Mouse (Mus musculus) liver, embryonic 13.5 days (tissue): ENCODE measurements around the gene Foxd2. TPM values are rescaled to one million over a fixed set of nuclear protein-coding genes. Genes with fewer than 3 reads are reported as not detected.

ENCODE experiments used
- ATAC-seq: fragments of 200-750 bp; cut with Nextera tagmentation; 2 replicates; pipeline ENCODE4 v1.8.0; 2017; ENCODE audit warnings: low read depth, mild to moderate bottlenecking, moderate number of reproducible peaks, moderate library complexity
- DNase-seq: peaks from one replicate; pipeline ENCODE4 v3.0.0; 2022
- H3K27ac ChIP-seq: fragments of 300-500 bp; sonication (generic); 2 replicates; pipeline ENCODE4 v1.5.1; 2015; ENCODE audit warnings: moderate library complexity, mild to moderate bottlenecking, inconsistent platforms
- H3K27me3 ChIP-seq: fragments of 300-500 bp; sonication (generic); 2 replicates; pipeline ENCODE4 v1.6.1; 2015; ENCODE audit warnings: mild to moderate bottlenecking, inconsistent platforms
- H3K36me3 ChIP-seq: fragments of 300-500 bp; sonication (generic); 2 replicates; pipeline ENCODE4 v1.6.1; 2015; ENCODE audit warnings: mild to moderate bottlenecking, inconsistent platforms
- H3K4me1 ChIP-seq: fragments of 300-500 bp; sonication (generic); replicated peaks from 2 replicates; pipeline ENCODE4 v1.6.1; 2015; ENCODE audit warnings: inconsistent platforms
- H3K4me2 ChIP-seq: fragments of 300-500 bp; sonication (generic); 2 replicates; pipeline ENCODE4 v1.6.1; 2015; ENCODE audit warnings: inconsistent platforms, mild to moderate bottlenecking, moderate library complexity
- H3K4me3 ChIP-seq: fragments of 300-500 bp; sonication (generic); replicated peaks from 2 replicates; pipeline ENCODE4 v1.5.1; 2015; ENCODE audit warnings: mild to moderate bottlenecking, inconsistent platforms
- H3K9ac ChIP-seq: fragments of 300-500 bp; sonication (generic); 2 replicates; pipeline ENCODE4 v1.6.1; 2015; ENCODE audit warnings: mild to moderate bottlenecking, inconsistent platforms
- H3K9me3 ChIP-seq: fragments of 300-500 bp; sonication (generic); replicated peaks from 2 replicates; pipeline ENCODE4 v1.6.1; 2016; ENCODE audit warnings: inconsistent platforms
- WGBS: fragments of 180-500 bp; shearing (Covaris S2); methylation state at CpG from one replicate; pipeline ENCODE4 v1.1.7; 2015; ENCODE audit not compliant: insufficient replicate concordance; 5-methylcytosine and 5-hydroxymethylcytosine counted together
- polyA plus RNA-seq: library from polyadenylated mRNA; unstranded; fragments of >200 nt; fragmentation: Nextera tagmentation; extraction: Ambion mirVana; gene quantifications from 2 replicates; pipeline ENCODE4 v1.2.1, GENCODE M21; 2015

Gene Foxd2
- polyA plus RNA-seq, 1 experiment from 2014 or later = not detected

GRCm38 (mm10) chr4:114938248-114938647 lies 29.6 kb upstream of the Foxd2 start:
- no peak overlapping the region for H3K4me3 ChIP-seq
- no peak overlapping the region for H3K4me2 ChIP-seq
- no peak overlapping the region for H3K9ac ChIP-seq
- H3K4me1 ChIP-seq = no peaks in the 10 kb centered on the region
- peaks cover 22% of the 10 kb centered on the region; the same call in 1 of the 2 replicates for H3K27me3 ChIP-seq
- H3K27ac ChIP-seq = no peak overlapping the region
- no peaks in the 10 kb centered on the region for H3K9me3 ChIP-seq
- ATAC-seq (no peak), DNase-seq (no peak)
- 57% methylated on average over 3 of the region's 3 CpGs for WGBS
- H3K36me3 ChIP-seq = no peaks in the 10 kb centered on the region

DNA sequence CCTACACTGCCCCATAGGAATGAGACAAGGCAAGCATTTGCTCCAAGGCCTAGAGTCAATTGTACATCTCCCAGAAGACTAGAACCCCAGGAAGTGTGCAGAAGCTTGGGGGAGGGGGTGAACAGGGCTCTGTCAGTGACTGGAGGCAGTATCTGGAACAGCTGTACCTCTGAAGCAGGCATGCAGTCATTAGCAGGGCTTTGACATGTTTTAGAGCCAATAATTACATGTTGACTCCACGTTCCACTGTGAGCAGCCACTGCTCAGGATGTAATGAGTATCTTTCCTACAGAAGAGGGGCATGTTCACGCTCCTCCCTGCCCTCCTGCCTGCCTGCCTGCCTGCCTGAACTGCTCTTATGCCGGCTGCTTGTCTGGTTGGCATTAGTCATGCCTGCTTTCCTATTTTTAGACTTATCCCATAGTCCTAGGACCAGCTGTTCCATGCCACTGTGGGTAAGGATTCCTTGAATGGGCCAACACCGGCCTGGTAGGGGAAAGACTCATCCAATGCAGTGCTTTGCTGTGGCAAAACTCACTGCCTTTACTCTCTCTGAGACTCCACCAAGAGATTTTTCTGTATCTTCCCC lies 28.9 kb upstream of the Foxd2 start:
- no peak for ATAC-seq
- H3K9ac ChIP-seq = no peak overlapping the region
- peaks cover 22% of the 10 kb centered on the region; the same call in 1 of the 2 replicates for H3K27me3 ChIP-seq

DNA sequence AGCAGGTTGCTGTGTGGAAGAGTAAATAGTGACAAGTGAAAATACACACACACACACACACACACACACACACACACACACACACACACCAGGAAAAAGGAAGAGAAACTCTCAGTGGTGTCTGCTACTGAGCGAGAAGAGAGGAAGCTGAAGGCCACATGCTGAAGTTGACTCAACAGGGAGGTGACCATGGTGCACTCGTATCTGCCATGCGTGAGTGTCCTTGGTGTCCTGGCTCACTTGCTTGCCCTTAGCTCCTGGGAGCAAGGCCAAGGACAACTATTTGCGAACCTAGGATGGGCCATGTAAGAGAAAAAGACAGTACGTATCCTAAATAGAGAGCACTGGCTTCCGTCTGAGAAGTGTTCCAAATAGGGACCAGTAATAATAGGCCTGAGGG lies 25.5 kb upstream of the Foxd2 start:
- WGBS = 62% methylated on average over 6 of the region's 6 CpGs
- ATAC-seq (no peak), DNase-seq (no peak)
- Histone ChIP-seq H3K4me2 (no peak overlapping the region), H3K4me1 (no peaks in the 10 kb centered on the region), H3K36me3 (no peaks in the 10 kb centered on the region), H3K27me3 (peaks cover 50% of the 10 kb centered on the region), H3K27ac (no peak overlapping the region), H3K9me3 (no peaks in the 10 kb centered on the region), H3K9ac (no peak overlapping the region), H3K4me3 (no peak overlapping the region)

More for the DNA sequence above, 28.9 kb upstream of the Foxd2 start:
- Histone ChIP-seq H3K4me1 (no peaks in the 10 kb centered on the region), H3K4me2 (no peak overlapping the region), H3K4me3 (no peak overlapping the region), H3K9me3 (no peaks in the 10 kb centered on the region), H3K27ac (no peak overlapping the region), H3K36me3 (no peaks in the 10 kb centered on the region)
- no peak for DNase-seq
- 53% methylated on average over 4 of the region's 4 CpGs for WGBS

- no peak for DNase-seq
- Histone ChIP-seq H3K4me3 (no peak overlapping the region), H3K4me2 (no peak overlapping the region), H3K27ac (no peak overlapping the region), H3K9me3 (no peaks in the 10 kb centered on the region), H3K36me3 (no peaks in the 10 kb centered on the region), H3K27me3 (peaks cover 56% of the 10 kb centered on the region), H3K9ac (no peak overlapping the region), H3K4me1 (no peaks in the 10 kb centered on the region)
- no peak for ATAC-seq
- 70% methylated on average over 4 of the region's 4 CpGs for WGBS
Observed at GRCm38 (mm10) chr4:114932747-114933146, 24.1 kb upstream of the Foxd2 start.

DNA sequence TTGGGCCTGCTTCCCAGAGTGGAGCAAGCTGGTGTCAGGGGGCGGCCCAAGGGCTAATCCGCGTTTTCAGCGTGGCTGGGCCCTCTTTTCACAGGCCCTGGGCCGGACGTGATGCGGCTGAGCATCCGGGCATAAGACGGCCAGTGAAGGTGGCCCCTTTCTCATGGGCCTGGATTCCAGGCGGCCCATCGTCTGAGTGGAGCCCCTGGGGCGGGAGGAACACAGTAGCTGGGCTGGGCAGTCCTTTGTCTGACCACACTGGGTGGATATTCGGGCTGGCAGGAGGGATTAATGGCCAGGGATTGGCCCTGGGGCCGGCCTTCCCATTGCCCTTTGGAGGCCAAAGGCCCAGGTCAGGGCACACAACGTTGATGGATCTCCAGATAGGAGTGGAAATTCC lies 20.5 kb upstream of the Foxd2 start:
- H3K27me3 ChIP-seq = peaks cover 79% of the 10 kb centered on the region
- H3K4me2 ChIP-seq = no peak overlapping the region
- no peak overlapping the region for H3K4me3 ChIP-seq
- peaks cover 9% of the 10 kb centered on the region for H3K4me1 ChIP-seq
- ATAC-seq (no peak), DNase-seq (no peak)
- H3K9me3 ChIP-seq = no peaks in the 10 kb centered on the region
- WGBS = 46% methylated on average over 15 of the region's 15 CpGs
- no peak overlapping the region for H3K27ac ChIP-seq
- H3K36me3 ChIP-seq = no peaks in the 10 kb centered on the region
- H3K9ac ChIP-seq = no peak overlapping the region

- Histone ChIP-seq H3K9ac (no peak within 1 kb of the TSS), H3K27ac (no peak within 1 kb of the TSS), H3K4me1 (peaks cover 9% of the 10 kb centered on the region), H3K9me3 (no peaks in the 10 kb centered on the region), H3K36me3 (no peaks in the 10 kb centered on the region), H3K4me3 (peak within 1 kb of the TSS; percentile 42), H3K4me2 (peak within 1 kb of the TSS; percentile 48), H3K27me3 (peaks cover 91% of the 10 kb centered on the region)
- 2% methylated on average over 25 of the region's 25 CpGs for WGBS
- DNase-seq (no peak), ATAC-seq (no peak)
Observed at GRCm38 (mm10) chr4:114925917-114926312, 17.2 kb upstream of the Foxd2 start, which contains the start of gene Foxe3. Foxe3 (minus strand) TSS chr4:114926013.

DNA sequence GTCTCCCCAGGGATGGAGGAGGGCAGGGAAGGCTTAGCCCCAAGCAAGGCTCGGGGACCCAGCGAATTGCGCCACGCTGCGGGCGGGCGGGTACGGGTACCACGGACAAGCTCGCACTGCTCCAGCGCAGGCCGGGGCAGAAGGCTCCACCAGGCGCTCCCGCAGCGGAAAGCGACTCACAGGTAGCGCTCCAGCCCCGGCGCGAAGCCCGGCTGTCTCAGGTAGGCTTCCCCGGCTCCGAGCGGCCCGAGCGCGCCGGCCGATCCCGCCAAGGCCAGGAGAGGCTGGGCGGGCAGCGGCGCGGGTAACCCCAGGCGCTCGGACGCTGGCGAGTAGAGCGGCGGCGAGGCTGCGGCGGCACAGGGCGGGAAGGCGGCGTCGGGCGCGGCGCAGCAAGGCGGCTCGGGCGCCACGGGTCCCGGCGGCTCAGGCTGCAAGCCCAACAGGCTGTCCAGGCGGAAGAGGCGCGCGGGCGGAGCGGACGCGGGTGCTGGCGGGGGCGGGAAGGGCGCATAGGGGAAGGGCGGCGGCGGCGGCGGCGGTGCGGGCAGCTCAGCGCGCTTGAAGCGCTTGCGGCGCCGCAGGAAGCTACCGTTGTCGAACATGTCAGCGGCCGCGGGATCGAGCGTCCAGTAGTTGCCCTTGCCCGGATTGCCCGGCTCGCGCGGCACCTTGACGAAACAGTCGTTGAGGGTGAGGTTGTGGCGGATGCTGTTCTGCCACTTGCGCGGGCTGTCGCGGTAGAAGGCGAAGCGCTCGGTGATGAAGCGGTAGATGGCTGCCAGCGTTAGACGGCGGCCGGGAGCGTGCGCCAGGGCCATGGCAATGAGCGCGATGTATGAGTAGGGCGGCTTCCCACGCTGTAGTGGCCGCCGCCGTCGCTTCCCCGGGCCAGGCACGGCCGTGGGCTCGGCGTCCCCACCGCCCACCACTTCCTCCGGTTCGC lies 16.6 kb upstream of the Foxd2 start:
- Histone ChIP-seq H3K4me1 (peaks cover 9% of the 10 kb centered on the region), H3K9me3 (no peaks in the 10 kb centered on the region), H3K4me3 (peak overlapping the region; percentile 42), H3K9ac (no peak overlapping the region), H3K27me3 (peaks cover 89% of the 10 kb centered on the region), H3K4me2 (peak overlapping the region; percentile 48), H3K27ac (no peak overlapping the region), H3K36me3 (no peaks in the 10 kb centered on the region)
- ATAC-seq (no peak), DNase-seq (no peak)
- 1% methylated on average over 122 of the region's 125 CpGs for WGBS

- no peak for DNase-seq
- 32% methylated on average over 2 of the region's 2 CpGs for WGBS
- no peak overlapping the region for H3K27ac ChIP-seq
Observed at GRCm38 (mm10) chr4:114917091-114917490, 8.4 kb upstream of the Foxd2 start.

DNA sequence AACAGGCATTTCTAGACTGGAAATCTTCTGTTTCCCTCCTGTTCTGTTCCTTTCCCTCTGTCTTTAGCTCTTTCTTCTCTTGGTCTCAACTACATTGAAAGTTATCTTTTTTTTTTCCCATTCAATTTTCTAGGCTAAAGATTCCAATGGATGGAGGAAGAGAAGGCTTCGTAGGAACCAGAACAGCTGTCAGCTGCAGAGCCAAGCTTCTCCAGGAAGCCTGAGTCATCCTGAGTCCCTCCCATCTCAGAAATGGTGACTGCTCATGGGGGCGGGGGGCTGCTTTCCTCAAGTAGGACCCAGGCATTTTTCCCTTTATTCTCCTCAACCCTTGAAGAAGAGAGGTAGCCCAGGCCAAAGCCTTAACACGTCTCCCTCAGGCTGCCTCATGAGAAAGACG lies 7.4 kb upstream of the Foxd2 start:
- Histone ChIP-seq H3K4me3 (no peak overlapping the region), H3K9me3 (no peaks in the 10 kb centered on the region), H3K4me2 (no peak overlapping the region), H3K36me3 (no peaks in the 10 kb centered on the region), H3K27me3 (peaks cover 75% of the 10 kb centered on the region), H3K4me1 (no peaks in the 10 kb centered on the region), H3K27ac (no peak overlapping the region), H3K9ac (no peak overlapping the region)
- DNase-seq (no peak), ATAC-seq (no peak)
- 30% methylated on average over 4 of the region's 4 CpGs for WGBS

More at GRCm38 (mm10) chr4:114917091-114917490, 8.4 kb upstream of the Foxd2 start:
- H3K9ac ChIP-seq = no peak overlapping the region
- H3K36me3 ChIP-seq = no peaks in the 10 kb centered on the region
- no peak overlapping the region for H3K4me3 ChIP-seq
- H3K27me3 ChIP-seq = peaks cover 72% of the 10 kb centered on the region
- ATAC-seq = no peak
- no peaks in the 10 kb centered on the region for H3K4me1 ChIP-seq
- no peak overlapping the region for H3K4me2 ChIP-seq
- no peaks in the 10 kb centered on the region for H3K9me3 ChIP-seq

GRCm38 (mm10) chr4:114913594-114913962 lies 4.9 kb upstream of the Foxd2 start:
- H3K27ac ChIP-seq = no peak overlapping the region
- no peak overlapping the region for H3K4me3 ChIP-seq
- H3K27me3 ChIP-seq = peaks cover 85% of the 10 kb centered on the region
- no peak for DNase-seq
- H3K9me3 ChIP-seq = no peaks in the 10 kb centered on the region
- no peak for ATAC-seq
- no peak overlapping the region for H3K9ac ChIP-seq
- H3K4me1 ChIP-seq = peaks cover 15% of the 10 kb centered on the region
- H3K4me2 ChIP-seq = no peak overlapping the region
- 1% methylated on average over 13 of the region's 13 CpGs for WGBS
- H3K36me3 ChIP-seq = no peaks in the 10 kb centered on the region

- Histone ChIP-seq H3K9me3 (no peaks in the 10 kb centered on the region), H3K9ac (no peak overlapping the region), H3K27ac (no peak overlapping the region), H3K36me3 (no peaks in the 10 kb centered on the region), H3K4me2 (no peak overlapping the region), H3K4me3 (no peak overlapping the region), H3K27me3 (peaks cover 91% of the 10 kb centered on the region), H3K4me1 (peaks cover 21% of the 10 kb centered on the region)
- 10% methylated on average over 35 of the region's 35 CpGs for WGBS
- DNase-seq = no peak
- no peak for ATAC-seq
Observed at GRCm38 (mm10) chr4:114912705-114913593, 4.3 kb upstream of the Foxd2 start.
